Comparison of ENCODE assay signal across 7 mouse cellular contexts in the genomic region with DNA sequence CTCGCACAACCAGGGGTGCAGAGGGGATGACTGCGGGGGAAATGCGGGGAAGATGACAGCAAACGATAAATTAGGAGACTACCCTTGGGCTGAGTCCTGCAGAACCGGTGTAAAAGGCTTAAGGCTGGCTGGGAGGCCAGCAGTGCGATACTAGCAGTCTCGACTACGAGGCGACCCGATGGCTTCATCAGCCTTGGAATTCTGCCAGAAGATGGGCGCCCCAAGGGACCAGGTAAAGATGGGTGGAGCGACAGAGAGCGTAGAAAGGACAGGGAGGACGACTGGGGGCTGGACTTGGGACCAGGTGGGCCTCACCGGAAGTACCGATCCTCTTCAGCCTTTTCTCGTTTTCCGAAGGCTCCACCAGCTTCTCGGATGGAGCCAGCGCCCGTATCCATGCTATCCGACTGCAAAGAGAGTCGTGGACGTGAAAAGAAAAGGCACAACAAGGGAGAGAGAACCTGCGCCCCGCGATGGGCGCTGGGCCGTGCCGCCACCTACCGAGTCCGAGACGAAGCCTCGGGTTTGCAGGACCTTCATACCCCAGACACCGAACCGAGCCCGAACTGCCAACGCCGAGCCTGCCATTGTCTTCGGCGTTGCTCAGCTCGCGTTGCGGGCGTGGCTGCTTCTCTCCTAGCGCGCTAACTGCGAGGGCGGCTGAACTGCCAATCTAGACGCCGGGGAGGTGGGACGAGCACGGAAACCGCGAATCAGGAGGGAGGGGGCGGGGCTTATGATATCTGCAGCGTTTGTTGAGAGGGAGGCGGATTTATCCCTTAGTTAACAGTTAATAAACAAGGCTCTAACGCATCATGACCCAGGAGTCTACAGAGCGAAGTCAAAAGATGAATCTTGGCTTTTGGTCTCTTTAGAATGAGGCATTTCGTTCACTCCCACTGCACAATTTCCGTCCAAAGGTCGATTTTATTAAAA. TPM values are rescaled to one million over a fixed set of nuclear protein-coding genes. Genes with fewer than 3 reads are reported as not detected.
A peak's percentile ranks its signal among the peaks of the same experiment; 100 is the strongest.
DNase-seq lines count a peak whose midpoint lies in the region; ATAC-seq lines count a peak whose summit lies in the region.

A gene (minus strand): TSS at position 679 of the 936 bp plus-strand sequence.

- peak within 1 kb of the TSS; percentile 89 for H3K9ac ChIP-seq in intestine, embryonic 16.5 days (ENCODE audit: low read depth, low read length)
- peak within 1 kb of the TSS; percentile 96 for H3K9ac ChIP-seq in midbrain, embryonic 13.5 days (replicated peaks)

- H3K4me1 ChIP-seq in intestine, embryonic 16.5 days (ENCODE audit: control insufficient read depth, insufficient read depth, low read length), result peaks cover 28% of the 10 kb centered on the region
- peaks cover 33% of the 10 kb centered on the region for H3K4me1 ChIP-seq in limb, embryonic 10.5 days
- H3K4me1 ChIP-seq in midbrain, embryonic 13.5 days (replicated peaks), result peaks cover 44% of the 10 kb centered on the region

- peak within 1 kb of the TSS; percentile 72 for H3K4me3 ChIP-seq in intestine, embryonic 16.5 days (ENCODE audit: low read length)
- H3K4me3 ChIP-seq in limb, embryonic 10.5 days, result peak within 1 kb of the TSS; percentile 87
- peak within 1 kb of the TSS; percentile 76 for H3K4me3 ChIP-seq in midbrain, embryonic 13.5 days (replicated peaks)

- no peaks in the 10 kb centered on the region for H3K9me3 ChIP-seq in intestine, embryonic 16.5 days (ENCODE audit: control insufficient read depth, low read length)
- no peaks in the 10 kb centered on the region for H3K9me3 ChIP-seq in limb, embryonic 10.5 days (replicated peaks)
- no peaks in the 10 kb centered on the region for H3K9me3 ChIP-seq in midbrain, embryonic 13.5 days

- peaks cover 8% of the 10 kb centered on the region; the same call in 1 of the 2 replicates for H3K36me3 ChIP-seq in intestine, embryonic 16.5 days (ENCODE audit: control insufficient read depth, insufficient read depth, low read length)
- peaks cover 47% of the 10 kb centered on the region for H3K36me3 ChIP-seq in limb, embryonic 10.5 days
- peaks cover 26% of the 10 kb centered on the region for H3K36me3 ChIP-seq in midbrain, embryonic 13.5 days

- peak within 1 kb of the TSS; percentile 78 for H3K4me2 ChIP-seq in intestine, embryonic 16.5 days (ENCODE audit: low read depth, low read length)
- peak within 1 kb of the TSS; percentile 82 for H3K4me2 ChIP-seq in midbrain, embryonic 13.5 days (replicated peaks)

- H3K27me3 ChIP-seq in intestine, embryonic 16.5 days (replicated peaks; ENCODE audit: control insufficient read depth, insufficient read depth, low read length), result no peaks in the 10 kb centered on the region
- H3K27me3 ChIP-seq in limb, embryonic 10.5 days (ENCODE audit: low read depth, poor library complexity, severe bottlenecking), result no peaks in the 10 kb centered on the region
- no peaks in the 10 kb centered on the region for H3K27me3 ChIP-seq in midbrain, embryonic 13.5 days

- peak; percentile 89 for ATAC-seq in intestine, embryonic 16.5 days
- peak; percentile 89 for ATAC-seq in midbrain, embryonic 13.5 days

- peak within 1 kb of the TSS; percentile 99 for H3K27ac ChIP-seq in intestine, embryonic 16.5 days (ENCODE audit: low read length)
- H3K27ac ChIP-seq in limb, embryonic 10.5 days, result peak within 1 kb of the TSS; percentile 97
- H3K27ac ChIP-seq in midbrain, embryonic 13.5 days, result peak within 1 kb of the TSS; percentile 97

- peak; percentile 87 for DNase-seq in adrenal gland, adult 8-10 months
- peak; percentile 89 for DNase-seq in embryo, embryonic 11.5 days (ENCODE audit: low read depth, low spot score)
- DNase-seq in gastrocnemius, postnatal 4 days (ENCODE audit: low spot score in 2 of 2), result peak; percentile 73 to 91
- peak; percentile 91 for DNase-seq in limb, embryonic 10.5 days (ENCODE audit: low spot score)
- DNase-seq in spleen, adult 18-20 months, result peak; percentile 77 to 78

- under 1% methylated on average over 63 of the region's 63 CpGs for WGBS in intestine, embryonic 16.5 days
- under 1% methylated on average over 63 of the region's 63 CpGs for whole genome bisulfite sequencing in limb, embryonic 10.5 days
- WGBS in midbrain, embryonic 13.5 days, result under 1% methylated on average over 63 of the region's 63 CpGs

RNA-seq across cellular contexts. Expression of the gene that starts here (rescaled TPM):
- total RNA-seq in adrenal gland, adult 8-10 months (2022), result 100 to 1,000 TPM; 275 to 400 (median 333) TPM
- 100 to 1,000 TPM; 213 to 218 TPM for total RNA-seq in gastrocnemius, postnatal 4 days (2021)
- polyA plus RNA-seq in intestine, embryonic 16.5 days (2015; fragmentation: Nextera tagmentation; extraction: Ambion mirVana), result 1,346 and 1,379 TPM in 2 replicates
- polyA plus RNA-seq in limb, embryonic 10.5 days (2016; fragmentation: Nextera tagmentation; extraction: Ambion mirVana), result 1,005 and 1,007 TPM in 2 replicates
- 1,327 and 1,380 TPM in 2 replicates for polyA plus RNA-seq in midbrain, embryonic 13.5 days (2015; fragmentation: Nextera tagmentation; extraction: Ambion mirVana)

Comparison
In these comparisons a context has a peak if more than half of its experiments do, and no peak if none do; other contexts are left out.
1. Peak in every context shown above with its lines: DNase-seq, ATAC-seq, H3K4me3 ChIP-seq and H3K27ac ChIP-seq.